Mouse (Mus musculus) cerebellum, postnatal 14 days (tissue): ENCODE data around the gene Ptar1.

Source experiments
- DNase-seq, 2 experiments: peaks; one replicate each; pipeline ENCODE4 v3.0.0; 2021; ENCODE audit warnings: mixed read lengths in 2 of 2

Ptar1 gene

DNA sequence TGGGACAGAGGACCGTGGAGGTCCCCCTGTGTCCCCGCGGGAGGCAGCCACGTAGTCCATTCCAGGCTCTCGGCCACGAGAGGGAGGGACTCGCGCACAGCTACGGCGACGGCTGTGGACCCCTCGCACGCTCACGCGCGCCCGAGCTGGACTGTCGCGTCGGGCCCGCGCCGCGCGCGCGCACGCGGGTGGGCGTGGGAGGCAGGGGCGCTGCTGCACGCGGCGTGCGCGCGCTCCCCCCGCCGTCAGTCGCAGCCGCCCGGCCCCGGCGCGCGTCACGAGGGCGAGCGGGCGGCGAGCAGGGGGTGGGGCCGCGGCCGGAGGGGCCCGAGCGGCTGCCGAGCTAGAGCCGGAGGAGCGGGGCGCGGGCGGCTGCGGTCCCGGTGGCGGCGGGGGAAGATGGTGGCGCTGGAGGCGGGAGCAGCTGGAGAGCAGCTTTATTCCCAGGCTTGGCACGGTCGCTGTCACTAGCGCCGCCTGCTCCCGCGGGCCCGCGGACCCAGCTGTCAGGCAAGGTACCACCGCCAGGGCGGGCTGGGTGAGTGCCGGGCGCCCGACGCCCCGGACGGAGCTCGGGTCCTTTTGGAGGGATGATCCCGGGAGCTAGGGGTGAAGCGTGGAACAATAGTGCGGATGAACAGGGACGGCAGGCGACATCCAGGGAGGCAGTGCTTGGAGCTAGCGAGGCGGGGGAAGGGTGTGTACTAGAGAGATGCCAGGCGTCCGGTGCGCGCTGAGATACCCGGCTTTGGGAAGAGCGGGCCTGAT is 71.5 kb downstream of the Ptar1 start, which contains the start of gene Apba1:
TSS of gene Apba1 (plus strand) at position 334 of the 768 bp plus-strand sequence.
- peak; percentile 89 to 92 for DNase-seq

- peak; percentile 70 to 74 for DNase-seq
Observed at GRCm38 (mm10) chr19:23759322-23759945, 72.2 kb downstream of the Ptar1 start.

GRCm38 (mm10) chr19:23763371-23763770 is 76.1 kb downstream of the Ptar1 start:
- DNase-seq = no peak

DNA sequence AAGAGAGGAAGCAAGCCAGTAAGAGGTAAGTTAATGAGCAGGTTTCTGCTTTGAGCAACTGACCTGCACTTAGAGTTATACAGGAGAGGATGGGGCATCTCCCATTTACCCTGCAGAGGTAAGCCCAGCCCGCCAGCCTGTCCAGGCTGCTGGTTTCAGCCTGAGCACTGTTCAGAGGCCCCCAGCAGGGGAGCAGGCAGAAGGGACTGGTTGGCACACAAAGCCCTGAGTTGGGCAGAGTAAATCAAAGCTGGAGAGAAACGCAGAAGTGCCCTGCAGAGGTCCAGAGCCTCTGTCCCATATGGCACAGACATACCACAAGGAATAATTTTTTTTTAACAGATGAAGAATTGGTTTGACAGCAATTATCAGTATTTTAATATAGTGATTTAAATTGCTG is 76.8 kb downstream of the Ptar1 start:
- peak; percentile 84 for DNase-seq

DNA sequence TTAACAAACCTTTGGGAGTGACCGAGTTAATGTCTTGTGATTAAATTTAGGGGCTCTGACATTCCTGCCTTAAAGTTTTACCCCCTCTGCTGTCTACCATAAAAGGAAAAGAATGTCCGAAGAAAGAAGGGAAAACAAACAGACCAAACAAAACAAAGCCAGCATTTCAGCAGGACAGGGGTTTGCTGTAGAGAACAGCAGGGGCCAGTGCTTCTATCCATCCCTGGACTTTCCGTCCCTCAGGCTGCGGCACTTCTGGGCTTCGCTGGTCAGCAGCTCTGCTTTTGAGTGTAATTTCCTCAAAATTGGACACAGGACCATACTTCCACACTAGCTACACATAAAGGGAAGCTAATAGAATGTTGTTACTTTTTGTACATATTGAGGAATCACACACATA is 81.6 kb downstream of the Ptar1 start:
- no peak for DNase-seq

DNA sequence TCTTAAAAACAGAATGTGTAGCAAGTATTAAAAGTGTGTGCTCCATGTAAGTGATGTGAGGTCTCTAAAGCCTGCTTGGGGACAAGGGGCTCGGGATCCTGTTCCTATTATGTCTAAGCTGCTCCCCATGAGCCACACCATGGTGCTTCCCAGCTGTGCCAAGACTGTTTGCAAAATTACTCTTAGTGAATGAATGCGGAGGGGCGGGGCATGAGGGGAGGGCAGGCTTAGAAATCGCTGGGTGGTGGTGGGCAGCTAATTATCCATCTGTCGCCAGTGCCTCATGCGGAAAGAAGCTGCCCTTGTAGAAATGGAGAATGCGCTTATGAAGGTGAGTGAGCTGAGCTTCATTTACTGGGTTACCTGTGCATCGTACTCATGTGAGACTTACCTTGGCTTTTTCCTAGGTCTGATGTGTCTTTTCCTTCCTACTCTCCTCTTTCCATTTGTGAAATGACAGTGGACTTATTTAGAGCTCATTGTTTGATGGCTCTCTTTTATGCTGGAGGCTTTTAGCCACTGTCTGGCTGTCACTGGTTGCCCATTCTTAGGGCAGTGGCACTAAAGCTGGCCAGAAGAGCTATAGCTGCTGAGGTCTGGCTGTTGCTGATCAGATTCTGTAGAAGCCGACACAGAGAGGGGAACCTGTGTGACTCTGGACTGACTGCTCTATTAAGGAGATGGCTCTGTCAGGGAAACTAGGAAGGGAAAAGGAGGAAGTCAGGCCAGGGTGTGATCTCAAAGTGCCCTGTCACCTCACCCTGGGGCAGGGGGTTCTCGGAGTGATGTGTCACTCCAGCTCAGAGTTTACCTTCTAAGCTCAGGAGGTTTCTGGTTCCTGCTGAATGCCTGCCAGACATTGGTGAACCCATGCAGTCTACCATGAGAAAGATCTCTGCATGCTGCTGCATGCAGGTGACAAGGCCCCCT is 83.5 kb downstream of the Ptar1 start:
- peak; percentile 61 to 64 for DNase-seq

DNA sequence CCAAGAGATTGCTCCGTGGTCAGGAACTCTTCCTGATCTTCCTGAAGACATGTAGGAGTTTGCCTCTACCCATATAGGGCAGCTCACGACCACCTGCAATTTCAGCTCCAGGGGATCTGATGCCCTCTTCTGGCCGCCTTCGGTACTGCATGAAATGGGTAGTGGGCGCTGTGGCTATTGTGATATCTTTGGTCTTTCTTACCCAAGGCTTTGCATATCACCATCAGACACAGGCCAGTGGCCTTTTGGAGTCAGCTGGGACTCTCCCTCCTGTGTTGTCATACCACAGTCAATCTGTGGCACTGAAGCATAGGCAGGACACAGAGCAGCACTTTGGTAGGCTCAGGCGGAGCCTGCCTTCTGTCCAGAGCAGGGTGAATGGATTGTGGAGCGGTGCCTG is 84.7 kb downstream of the Ptar1 start:
- peak in 1 of 2 experiments; percentile 56 for DNase-seq

- DNase-seq = no peak
Observed at GRCm38 (mm10) chr19:23775356-23775755, 88.1 kb downstream of the Ptar1 start.

- no peak for DNase-seq
Observed at GRCm38 (mm10) chr19:23779130-23779529, 91.9 kb downstream of the Ptar1 start.

GRCm38 (mm10) chr19:23780105-23780504 is 92.9 kb downstream of the Ptar1 start:
- DNase-seq = no peak
